Mouse (Mus musculus): Measurements from ENCODE around the gene Efcab14.

Gene Efcab14

DNA sequence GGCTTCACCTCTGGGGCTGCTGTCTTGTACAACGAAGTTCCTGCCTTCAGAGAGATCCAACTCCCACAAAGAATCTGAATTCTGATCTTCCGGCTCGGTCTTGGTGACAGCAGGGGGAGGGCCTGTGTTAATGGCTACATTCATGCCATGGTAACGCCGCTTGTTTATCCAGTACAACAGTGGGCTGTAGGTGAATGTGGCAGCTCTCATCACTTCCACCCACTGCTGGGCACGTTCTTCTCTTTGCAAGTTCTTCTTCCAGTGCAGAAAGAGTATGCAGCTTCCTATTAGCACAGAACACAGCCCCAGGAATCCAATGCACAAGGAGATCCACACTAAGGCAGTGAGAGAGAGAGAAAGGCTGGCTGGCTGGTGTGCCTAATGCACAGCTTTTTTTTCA lies 42.7 kb downstream of the Efcab14 start:
- DNase-seq (ENCODE audit: low read depth), result no peak

DNA sequence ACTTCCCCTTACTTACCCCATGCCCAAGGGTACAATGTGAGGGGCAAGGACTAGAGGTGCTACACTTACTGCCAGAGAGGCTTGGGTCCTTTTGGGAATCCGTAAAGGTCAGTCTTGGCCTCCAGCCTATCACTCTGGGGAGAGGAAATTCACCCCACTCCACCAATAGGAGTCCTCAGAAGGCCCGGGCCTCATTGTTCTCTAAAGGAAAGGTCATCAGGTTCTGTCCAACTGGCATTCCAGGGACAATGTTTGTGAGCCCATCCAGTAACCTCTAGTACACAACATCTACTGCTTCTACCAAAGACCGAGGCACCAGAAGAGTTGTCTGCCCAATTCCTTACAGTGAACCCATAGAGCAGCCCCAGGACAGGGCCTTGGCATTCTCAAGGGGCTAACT lies 43.4 kb downstream of the Efcab14 start, which contains the start of gene Tex38:
Tex38 (minus strand) TSS at position 101 of the 400 bp plus-strand sequence.
- no peak for DNase-seq (ENCODE audit: low read depth)

GRCm38 (mm10) chr4:115782026-115782805 lies 44.7 kb downstream of the Efcab14 start:
- DNase-seq (ENCODE audit: low read depth), result no peak

- no peak for DNase-seq (ENCODE audit: low read depth)
Observed at GRCm38 (mm10) chr4:115784769-115785510, 47.4 kb downstream of the Efcab14 start, which contains the start of gene Atpaf1. Atpaf1 (plus strand) TSS chr4:115784812.

GRCm38 (mm10) chr4:115785511-115786034 lies 48.0 kb downstream of the Efcab14 start:
- DNase-seq (ENCODE audit: low read depth), result no peak

DNA sequence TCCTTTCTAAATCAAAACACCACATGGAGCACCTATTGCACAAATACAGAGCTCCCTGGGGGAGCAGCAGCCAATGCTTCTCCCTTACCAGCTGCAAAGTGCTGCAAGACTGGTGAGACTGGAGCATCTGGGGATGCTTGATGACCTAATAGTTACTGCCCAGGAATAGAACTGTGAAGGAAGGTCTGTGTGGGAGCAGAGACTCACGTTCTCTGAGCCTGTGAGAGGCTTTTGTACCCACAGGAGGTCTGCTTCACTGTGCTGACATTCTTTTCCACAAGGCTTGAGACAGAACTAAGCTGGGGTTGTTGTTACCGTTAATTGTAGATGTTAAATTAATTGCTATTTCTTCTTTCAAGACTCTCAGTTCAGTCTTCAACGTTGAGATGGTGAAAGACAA lies 53.3 kb downstream of the Efcab14 start:
- no peak for DNase-seq (ENCODE audit: low read depth)

DNA sequence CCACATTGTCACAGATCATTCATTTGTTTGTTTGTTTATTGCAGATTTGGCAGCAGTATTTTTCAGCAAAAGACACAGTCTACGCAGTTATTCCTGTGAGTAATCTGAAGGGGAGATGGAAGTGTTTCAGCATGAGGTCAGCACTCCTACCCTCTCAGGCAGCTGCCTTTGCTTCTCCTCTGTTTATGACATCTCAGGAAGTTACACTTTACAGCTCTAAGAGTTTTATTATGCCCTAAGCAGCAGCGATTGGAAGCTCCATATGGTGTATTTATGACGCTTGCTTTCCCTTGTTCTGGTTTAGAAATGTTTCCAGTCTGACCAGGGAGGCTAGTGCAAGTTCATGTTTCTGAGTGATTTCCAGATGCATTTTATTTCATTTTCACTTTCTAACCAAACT lies 57.8 kb downstream of the Efcab14 start:
- DNase-seq (ENCODE audit: low read depth), result no peak

DNA sequence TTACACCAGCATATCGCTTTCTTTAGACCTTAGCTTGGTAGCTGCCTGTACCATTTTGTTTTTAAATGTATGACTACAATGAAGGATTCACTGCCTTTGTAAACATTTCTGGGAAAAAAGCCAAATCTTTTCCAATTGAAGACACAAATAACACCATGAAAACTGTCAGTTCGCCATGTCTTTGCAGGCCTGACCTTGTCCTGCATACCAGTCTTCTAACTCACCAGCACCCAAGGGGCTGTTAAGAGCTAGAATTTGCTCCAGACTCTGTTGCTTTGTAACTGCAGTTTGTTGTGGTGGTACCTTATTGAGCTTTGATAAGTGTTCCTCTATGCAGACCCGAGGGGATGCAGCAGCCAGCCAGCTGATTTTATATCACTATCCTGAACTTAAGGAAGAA lies 62.4 kb downstream of the Efcab14 start:
- no peak for DNase-seq (ENCODE audit: low read depth)

- no peak for DNase-seq (ENCODE audit: low read depth)
Observed at GRCm38 (mm10) chr4:115812326-115812725, 74.8 kb downstream of the Efcab14 start.

GRCm38 (mm10) chr4:115815606-115816005 lies 78.1 kb downstream of the Efcab14 start:
- DNase-seq (ENCODE audit: low read depth), result no peak

DNA sequence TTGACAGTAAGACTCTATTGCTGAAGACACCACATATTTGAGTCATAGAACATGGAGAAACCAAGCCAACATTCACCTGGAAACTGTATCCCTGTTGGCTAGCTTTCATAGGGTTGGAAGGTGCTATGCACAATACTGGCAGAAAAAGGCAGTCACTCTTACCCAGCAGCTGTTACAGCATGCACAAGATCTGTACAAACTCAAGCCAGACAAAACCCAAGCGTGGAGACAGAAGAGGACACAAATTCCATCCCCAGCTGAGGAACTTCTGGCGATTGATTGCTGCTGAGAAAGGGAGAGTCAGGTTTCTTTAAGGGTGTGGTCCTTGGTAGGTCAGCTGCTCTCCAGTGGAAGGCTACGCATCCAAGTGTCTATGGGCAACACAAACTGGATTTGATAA lies 82.7 kb downstream of the Efcab14 start:
- DNase-seq (ENCODE audit: low read depth), result no peak

DNA sequence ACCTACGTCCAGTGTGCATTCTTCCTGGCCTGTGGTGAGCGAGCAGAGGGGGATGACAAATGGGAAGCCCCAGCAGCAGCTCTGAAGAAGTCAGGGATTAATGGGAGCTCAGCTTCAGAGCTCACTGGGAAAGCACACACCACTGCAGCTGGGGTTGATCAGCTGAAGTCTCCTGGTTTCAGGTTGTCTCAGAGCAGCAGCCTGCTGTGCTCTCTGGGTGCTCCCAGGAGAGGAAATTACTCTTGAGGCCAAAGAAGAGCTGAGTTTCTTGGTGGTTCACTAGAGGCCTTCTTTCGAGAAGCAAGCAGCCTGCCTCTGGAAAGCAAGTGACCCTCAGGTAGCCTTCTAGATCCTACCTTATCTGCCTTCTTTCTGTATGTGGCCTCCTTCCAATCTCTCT lies 83.4 kb downstream of the Efcab14 start:
- DNase-seq (ENCODE audit: low read depth), result no peak

DNA sequence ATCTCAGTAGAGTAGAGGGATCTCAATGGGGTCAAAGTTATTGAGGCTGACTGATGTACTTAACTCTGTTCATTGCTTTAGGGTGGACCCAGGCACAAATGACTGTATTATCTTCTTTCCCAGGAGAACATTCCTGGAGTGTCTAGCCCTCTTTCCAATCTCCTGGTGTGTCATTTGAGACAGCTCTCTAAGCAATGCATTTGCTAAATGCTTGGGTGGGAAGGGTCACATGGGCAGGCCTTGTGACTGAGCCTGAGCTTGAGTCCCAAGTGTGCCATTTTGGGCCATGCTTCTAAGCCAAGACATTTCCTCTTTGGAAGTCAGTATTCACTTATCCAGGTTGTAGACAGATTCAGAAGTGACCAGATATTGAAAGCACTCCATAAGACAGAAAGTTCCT lies 83.9 kb downstream of the Efcab14 start:
- DNase-seq (ENCODE audit: low read depth), result no peak

DNA sequence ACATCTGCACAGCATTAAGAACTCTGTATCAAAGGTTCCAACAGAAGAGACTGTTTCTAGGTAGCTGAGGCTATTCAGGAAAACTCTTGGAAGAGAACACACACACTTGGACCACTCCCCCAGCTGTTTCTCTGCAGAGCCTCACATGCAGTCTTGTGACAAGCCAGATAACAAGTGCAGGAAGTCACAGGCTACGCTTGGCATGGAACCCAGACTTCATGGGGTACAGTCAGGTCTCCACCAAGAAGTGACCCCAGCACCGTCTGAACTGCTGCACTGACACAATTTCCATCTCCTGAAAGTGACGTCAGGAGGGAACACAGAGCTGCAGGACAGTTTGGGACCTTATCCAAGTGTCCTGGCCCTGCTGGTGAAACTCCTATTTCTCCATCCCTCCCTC lies 84.4 kb downstream of the Efcab14 start:
- no peak for DNase-seq (ENCODE audit: low read depth)

GRCm38 (mm10) chr4:115824178-115824577 lies 86.6 kb downstream of the Efcab14 start:
- DNase-seq (ENCODE audit: low read depth), result no peak

DNA sequence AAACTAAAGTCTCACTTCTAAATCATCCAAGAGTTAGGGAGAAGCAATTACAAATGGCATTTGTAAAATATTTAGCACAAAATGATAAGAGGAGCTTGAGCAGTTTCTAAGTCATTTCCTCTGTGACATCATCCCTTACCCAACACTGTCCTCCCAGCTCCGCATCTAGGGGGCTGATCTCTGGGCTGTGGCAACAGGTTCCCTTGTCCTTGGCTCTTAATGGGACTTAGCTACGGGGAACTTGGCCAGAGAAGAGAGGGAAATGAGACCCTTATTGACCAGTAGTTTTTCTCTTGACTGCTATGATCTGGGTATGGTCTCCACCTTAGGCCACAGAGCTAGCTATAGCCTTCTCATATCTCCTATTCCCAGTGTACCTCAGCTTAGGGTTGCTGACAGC lies 87.7 kb downstream of the Efcab14 start:
- DNase-seq (ENCODE audit: low read depth), result no peak

Measured in fibroblast of lung, adult 2 months (primary cell).